Mouse (Mus musculus) brown adipose tissue, adult 24 weeks (tissue): ENCODE measurements around the gene 5330417C22Rik. TPM values are rescaled to one million over a fixed set of nuclear protein-coding genes. Genes with fewer than 3 reads are reported as not detected.

Source experiments
- H3K27ac ChIP-seq: fragments of 200-500 bp; replicated peaks from 2 replicates; pipeline ENCODE4 v1.5.1; 2012; ENCODE audit warnings: low read depth, mild to moderate bottlenecking, low read length
- H3K4me1 ChIP-seq: fragments of 200-500 bp; 2 replicates; pipeline ENCODE4 v1.6.1; 2012; ENCODE audit warnings: low read length, mixed read lengths; ENCODE audit not compliant: control insufficient read depth, insufficient read depth, insufficient read length
- H3K4me3 ChIP-seq: fragments of 200-500 bp; 2 replicates; pipeline ENCODE4 v1.5.1; 2012; ENCODE audit warnings: low read depth, mild to moderate bottlenecking, low read length, moderate library complexity; ENCODE audit not compliant: insufficient read depth
- polyA plus RNA-seq: library from polyadenylated mRNA; stranded (reverse); fragments of >200 nt; gene quantifications from 2 replicates; pipeline ENCODE4 v1.2.4, GENCODE M21; 2012; ENCODE audit not compliant: missing spikeins, insufficient read depth, insufficient read length

Gene 5330417C22Rik
- polyA plus RNA-seq, 1 experiment: not detected

DNA sequence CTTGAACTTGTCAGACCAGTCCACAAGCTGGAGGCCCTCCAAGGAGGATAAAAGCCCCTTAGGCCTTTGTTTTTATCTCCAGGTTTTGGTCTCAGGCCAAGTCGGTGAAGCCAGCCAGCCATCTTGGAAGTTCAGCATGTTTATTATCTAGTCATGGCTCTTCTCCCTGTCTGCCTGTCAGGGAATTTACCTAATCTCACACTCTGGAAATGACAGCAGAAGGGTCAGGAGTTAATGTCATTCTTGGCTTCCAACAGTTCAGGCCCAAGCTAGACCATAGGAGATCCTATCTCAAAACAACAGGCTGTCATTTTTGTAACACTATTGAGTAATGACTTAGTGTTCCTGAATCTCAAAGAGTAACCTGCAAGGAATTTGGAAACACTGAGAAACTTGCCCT, 82.2 kb downstream of the 5330417C22Rik start:
- H3K27ac ChIP-seq: no peak overlapping the region
- H3K4me3 ChIP-seq: no peak overlapping the region
- H3K4me1 ChIP-seq: no peaks in the 10 kb centered on the region; the same call in 1 of the 2 replicates

DNA sequence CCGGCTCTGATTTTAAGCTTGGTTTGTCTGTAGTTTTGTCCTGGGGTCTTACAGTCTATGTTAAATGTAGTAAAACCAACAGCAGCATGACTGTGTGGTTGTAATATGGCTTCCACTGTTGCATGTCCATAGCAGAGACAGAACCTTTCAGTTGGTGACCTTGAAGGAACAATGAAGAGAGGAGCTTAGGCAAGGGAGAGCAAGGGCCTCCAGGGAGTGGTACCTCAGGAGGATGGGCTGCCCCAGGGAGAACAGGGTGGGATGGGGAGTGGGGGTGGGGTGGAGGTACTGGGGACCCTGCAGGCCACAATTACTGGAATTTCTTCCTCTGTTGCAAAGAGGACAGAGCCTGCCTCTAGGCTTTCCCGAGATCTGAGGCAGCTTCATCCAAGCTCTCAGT, 84.4 kb downstream of the 5330417C22Rik start:
- Histone ChIP-seq H3K4me3 (no peak overlapping the region), H3K27ac (no peak overlapping the region), H3K4me1 (no peaks in the 10 kb centered on the region)

DNA sequence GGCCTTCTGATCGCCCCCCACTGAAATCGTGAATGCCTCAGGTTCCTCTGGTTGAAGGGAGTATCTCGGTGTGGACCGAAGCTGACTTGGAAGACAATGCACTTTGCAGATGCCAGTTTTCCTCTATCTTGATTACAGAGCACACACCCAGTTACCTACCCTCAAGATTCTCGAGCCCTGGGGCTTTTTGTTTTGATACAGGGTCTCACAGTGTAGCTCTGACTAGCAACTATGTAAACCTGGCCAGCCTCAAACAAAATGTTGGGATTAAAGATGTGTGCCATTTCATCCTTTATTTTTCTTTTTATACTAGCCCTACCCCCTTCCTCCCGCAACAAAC, 91.0 kb downstream of the 5330417C22Rik start:
- Histone ChIP-seq H3K4me3 (peak overlapping the region; percentile 93), H3K4me1 (peaks cover 7% of the 10 kb centered on the region; the same call in 1 of the 2 replicates), H3K27ac (peak overlapping the region; percentile 68)

DNA sequence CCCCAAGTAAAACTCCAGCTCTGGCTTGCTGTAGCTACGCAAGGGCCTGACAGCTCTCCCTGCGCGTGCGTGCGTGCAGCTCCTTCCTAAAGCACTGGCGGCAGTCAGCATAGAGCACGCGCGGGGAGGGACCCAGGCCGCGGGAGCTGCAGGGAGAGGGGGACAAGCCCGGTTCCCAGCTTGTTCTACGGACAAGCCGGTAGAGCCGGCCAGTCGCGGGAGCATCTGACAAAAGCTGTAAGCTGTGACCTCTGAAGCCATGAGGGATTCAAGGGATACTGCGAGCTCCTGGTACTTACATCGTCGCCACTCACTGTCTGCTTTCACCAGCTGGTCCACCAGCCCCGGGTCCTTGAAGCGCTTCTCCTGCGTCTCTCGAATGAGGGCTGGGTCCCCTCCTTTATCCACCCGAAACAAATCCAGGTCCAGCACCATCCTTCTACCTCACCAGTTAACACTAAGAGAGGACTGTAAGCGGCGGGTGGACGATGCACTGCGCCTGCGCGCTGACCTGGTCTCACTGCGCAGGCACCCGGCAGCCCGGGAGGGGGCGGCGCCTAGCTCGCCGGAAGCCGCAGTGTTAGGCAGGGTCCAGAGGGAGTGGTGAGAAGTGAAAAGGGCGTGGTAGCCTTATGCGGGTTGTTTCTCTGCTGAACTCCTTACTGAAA, 91.5 kb downstream of the 5330417C22Rik start, which contains the start of gene Sars:
Sars (minus strand) TSS at position 512 of the 668 bp plus-strand sequence.
- Histone ChIP-seq H3K27ac (peak within 1 kb of the TSS; percentile 86), H3K4me1 (peaks cover 8% of the 10 kb centered on the region; the same call in 1 of the 2 replicates), H3K4me3 (peak within 1 kb of the TSS; percentile 93)

DNA sequence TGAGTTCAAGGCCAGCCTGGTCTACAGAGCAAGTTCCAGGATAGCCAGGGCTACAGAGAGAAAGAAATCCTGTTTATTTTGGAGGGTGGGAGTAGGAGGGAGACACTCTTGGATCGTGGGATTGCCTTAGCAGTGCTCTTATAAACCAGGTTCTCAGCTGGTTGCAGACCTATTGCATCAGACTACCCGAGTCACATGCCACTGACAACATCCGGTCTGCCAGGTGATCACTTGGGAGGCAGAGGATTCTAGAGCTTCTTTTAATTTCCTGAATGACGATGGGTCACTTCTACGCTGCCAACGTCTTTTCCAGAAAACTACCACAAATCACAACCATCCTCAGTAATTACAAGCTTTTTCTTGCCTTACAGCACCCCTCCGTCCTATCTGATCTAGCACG, 92.3 kb downstream of the 5330417C22Rik start:
- peak overlapping the region; percentile 88 for H3K27ac ChIP-seq
- peaks cover 8% of the 10 kb centered on the region; the same call in 1 of the 2 replicates for H3K4me1 ChIP-seq
- peak overlapping the region; percentile 93 for H3K4me3 ChIP-seq

DNA sequence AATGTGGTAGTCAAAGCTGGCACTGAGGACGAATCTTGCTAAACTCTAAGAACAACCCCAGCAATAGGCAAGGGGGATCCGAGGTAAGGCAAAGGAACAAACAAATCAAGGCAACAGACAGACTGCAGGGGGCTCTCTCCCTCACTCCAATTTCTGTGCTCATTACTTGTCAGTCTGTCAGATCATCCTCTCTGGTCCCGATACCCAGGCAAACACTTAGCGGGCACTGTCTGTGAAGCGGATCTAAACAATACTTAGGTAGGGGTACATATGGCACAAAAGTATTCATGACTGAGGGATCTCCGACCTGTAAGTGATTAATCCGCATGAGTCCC, 100.0 kb downstream of the 5330417C22Rik start:
- H3K27ac ChIP-seq: no peak overlapping the region
- 0 out of 2 replicates have a peak, but pooled peaks cover 2% of the 10 kb centered on the region for H3K4me1 ChIP-seq
- H3K4me3 ChIP-seq: no peak overlapping the region

DNA sequence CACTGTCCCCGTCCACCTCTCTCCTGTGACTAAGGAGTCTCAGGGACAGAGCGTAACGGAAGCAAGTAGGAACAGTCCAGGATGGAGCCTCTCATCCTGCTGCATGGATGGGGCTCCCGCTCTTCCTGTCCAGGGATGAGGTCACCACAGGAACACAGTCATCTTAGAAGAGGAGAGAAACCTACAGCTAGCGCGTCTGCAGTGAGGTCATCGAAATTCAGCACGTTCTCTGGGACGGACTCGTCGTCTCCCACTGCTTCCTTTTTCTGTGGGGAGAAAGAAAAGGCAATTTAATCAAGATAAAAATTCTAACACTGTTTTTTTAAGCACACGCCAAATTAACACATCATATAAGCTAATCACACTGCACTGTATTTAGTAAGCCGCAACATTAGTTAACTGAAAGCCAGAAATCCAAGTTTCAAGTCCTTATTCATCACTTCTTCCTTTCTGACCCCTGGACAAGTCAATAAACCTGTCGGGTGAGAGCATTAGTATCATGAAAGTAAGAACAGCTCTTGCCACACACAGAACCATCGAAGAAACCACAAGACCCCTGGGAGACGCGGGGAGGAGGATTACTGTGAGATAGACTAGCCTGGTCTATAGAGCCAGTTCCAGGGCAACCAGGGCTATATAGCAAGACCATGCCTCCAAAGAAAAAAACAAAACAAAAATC, 100.5 kb downstream of the 5330417C22Rik start:
- H3K27ac ChIP-seq: no peak overlapping the region
- no peak overlapping the region for H3K4me3 ChIP-seq
- H3K4me1 ChIP-seq: 0 out of 2 replicates have a peak, but pooled peaks cover 2% of the 10 kb centered on the region

DNA sequence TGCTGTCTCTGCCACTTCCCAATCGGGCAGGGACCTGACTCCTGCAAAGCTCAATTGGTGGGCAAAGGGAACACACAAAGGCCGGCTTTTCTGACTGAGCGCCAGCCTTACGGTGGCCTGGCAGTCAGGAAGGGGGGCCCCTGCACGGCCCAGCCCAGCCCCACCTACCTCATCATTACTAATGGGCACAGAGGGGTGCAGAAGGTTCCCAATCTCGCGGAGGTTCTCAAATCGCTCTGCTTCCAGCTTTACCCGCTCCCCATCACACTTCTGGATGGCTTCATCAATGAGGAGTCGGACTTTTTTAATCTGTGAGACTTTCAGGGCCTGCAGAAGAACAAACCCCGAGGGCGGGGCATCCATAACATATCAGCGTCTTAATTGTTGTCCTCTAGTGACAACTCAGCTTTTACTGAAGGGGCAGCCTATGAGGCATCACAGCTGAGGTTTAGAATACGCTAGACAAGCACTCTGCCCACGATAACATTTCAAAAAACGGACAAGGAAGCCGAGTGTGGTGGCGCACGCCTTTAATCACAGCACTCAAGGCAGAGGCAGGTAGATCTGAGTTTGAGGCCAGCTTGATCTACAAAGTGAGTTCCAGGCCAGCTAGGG, 102.3 kb downstream of the 5330417C22Rik start:
- H3K4me1 ChIP-seq: no peaks in the 10 kb centered on the region
- no peak overlapping the region for H3K4me3 ChIP-seq
- H3K27ac ChIP-seq: no peak overlapping the region

DNA sequence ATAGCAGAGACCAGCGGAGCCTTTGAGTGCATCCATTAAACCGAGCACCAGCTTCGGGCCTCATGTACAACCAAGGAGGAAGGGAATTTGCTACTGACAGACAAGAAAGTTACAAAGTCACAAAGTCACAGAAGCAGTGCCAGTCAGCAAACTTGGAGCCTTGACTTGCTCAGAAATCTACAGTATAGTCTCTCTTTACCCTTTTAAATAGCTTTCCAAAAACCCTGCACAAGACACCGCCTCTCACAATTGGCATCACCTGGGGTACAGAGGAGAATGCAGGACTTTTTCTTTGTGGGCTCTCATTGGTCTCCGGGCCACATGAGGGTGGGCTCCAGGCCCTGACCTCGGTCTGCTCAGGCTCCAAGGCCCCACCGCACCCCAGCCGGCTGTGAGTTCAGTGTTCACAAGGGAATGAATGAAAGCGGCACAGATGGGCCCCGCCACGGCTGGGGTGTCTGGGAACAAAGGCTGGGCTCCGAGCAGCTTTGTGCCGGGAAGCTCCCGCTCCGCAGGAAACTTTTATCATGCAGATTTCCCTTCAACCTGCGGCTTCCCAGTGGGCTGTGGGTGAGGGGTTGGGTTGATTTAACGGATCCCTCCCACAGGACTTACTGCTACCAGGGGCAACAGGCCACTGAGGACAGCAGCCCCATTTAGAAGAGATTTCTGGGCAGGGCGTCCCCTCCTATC, 103.0 kb downstream of the 5330417C22Rik start:
- H3K27ac ChIP-seq: no peak overlapping the region
- no peak overlapping the region for H3K4me3 ChIP-seq

DNA sequence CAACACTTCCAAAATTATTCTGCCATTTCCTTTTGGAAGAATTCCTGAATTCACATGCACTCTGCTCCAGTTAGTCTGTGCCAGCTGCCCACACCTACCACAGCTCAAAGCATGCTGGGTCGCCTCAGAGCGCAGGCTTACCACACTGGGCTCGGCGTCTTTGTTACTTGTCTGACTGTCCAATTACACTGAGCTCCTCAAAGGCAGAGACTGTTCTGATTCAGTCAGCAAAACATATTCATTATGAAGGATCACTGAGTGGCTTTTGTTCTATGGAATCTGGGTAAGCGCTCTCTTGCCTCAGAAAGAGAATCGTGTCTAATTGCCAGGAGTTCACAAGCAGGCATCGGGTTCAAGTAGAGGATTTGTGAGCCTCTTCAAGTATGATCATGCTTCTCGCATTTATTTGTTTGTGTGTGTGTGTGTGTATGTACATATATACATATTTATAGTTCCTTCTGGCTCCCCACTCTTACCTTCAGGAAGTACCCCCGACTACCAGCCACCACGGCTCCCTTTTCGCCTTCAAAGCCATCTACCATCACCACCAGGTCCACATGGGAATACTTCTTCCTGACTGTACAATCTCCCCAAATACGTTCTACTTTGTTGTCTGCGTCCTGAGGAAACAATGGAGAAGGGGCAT, 103.7 kb downstream of the 5330417C22Rik start:
- Histone ChIP-seq H3K27ac (no peak overlapping the region), H3K4me1 (no peaks in the 10 kb centered on the region), H3K4me3 (no peak overlapping the region)

More for the DNA sequence above, 103.0 kb downstream of the 5330417C22Rik start:
- H3K4me1 ChIP-seq: no peaks in the 10 kb centered on the region

DNA sequence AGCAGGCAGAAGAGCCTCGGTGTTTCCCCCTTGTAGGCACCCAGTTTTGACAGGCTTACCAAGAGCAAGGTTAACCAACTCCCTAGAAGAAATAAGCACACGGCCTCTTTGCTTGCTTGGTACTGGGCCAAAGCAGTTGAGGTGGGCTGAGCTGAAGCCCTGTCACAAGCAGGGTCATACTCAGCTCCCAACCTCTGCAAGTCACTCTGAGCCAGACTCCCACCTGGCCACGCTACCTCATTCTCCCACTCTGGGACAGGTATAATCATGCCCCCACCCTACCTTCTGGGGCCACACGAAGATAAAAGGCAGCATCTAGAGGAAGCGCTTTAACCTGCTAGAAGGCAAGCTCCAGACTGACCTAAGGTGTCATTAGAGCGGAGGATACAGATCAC, 110.7 kb downstream of the 5330417C22Rik start:
- H3K4me3 ChIP-seq: no peak overlapping the region
- H3K27ac ChIP-seq: no peak overlapping the region
- no peaks in the 10 kb centered on the region for H3K4me1 ChIP-seq

DNA sequence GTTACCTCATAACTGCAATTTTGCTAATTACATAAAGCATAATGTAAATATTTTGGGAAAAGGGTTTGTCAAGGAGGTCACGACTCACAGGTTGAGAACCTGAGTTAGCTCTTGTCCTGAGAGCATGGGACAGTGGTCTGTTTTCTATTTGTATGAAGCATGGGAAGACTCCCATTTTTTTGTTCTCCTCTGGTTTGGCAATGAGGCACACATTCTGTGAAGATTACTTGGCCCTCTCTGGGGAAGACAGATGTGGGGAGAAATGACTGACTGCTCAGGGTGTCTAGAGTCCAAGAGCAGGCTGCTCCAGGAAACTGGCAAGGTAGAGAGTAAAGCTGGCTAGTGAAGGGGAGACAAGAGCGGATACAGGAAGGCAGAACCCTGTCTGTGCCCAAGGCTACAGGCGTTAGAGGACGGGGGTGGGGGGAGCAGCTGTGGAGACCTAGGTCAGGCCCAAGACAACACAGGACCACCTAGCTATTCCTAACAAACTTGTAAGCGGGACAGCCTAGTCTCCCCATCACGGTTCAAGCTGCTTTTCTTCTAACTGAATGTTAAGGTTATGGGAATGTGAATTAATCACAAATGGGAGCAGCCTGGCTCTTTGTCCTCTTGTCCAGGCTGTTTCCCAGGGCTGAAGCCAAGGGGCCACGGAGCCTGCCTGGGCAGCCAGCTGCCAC, 111.3 kb downstream of the 5330417C22Rik start:
- Histone ChIP-seq H3K27ac (no peak overlapping the region), H3K4me3 (no peak overlapping the region), H3K4me1 (no peaks in the 10 kb centered on the region)

DNA sequence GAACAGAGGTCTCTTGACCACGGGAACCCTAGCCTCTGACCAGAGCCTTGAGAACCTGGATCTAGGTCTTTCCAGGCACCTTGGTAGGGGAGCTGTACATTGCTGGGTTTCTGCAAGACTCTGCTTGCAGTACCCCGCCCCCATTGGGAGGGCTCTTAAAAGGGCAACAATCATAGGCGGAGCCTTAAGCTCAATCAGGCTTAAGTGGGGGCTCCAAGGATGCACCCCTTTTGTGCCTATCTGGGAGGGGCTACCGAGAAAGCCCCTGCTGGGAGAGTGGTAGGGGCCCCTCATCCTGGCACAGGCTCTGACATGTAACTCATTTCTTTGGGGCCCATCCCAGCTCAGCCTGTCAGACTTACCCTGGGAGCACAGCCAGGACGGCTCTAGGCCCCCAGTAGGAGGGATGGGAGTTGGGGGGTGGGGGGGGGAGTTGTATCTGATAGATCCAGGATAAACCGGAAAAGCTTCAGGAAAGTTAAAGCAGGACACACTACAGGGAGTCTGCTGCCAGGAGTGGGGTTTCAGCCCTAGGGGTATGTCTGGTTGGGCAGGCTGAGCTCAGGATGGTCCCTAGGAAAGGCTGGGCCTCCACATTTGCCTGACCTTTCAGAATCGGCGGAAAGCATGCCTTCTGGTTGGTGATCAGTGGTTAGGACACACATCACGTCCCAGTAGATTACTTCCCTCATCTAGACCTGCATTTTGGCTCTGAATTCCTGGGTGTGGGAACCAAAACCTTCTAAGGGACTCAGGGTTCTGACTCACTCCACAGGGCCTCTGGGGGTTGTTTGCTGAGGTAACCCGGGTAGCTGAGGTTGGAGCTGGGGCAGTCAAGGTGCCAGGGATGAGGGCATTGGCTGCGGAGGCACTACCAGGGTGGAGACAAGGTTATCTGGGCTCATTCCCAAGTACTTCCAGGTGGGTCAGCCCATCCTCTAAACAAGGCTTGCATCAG, 112.2 kb downstream of the 5330417C22Rik start:
- Histone ChIP-seq H3K4me3 (no peak overlapping the region), H3K4me1 (no peaks in the 10 kb centered on the region), H3K27ac (no peak overlapping the region)
